Mouse (Mus musculus): Measurements from ENCODE around the gene Tcp11. TPM values are rescaled to one million over a fixed set of nuclear protein-coding genes. Genes with fewer than 3 reads are reported as not detected.

Tcp11 gene
- polyA plus RNA-seq, 1 experiment from 2014 or later: 0.18 TPM

- H3K27ac ChIP-seq (replicated peaks): no peak overlapping the region
- H3K4me2 ChIP-seq: no peak overlapping the region
- WGBS (ENCODE audit: insufficient replicate concordance): 68% methylated on average over 6 of the region's 6 CpGs
Measured at GRCm38 (mm10) chr17:28063163-28063562, 17.3 kb downstream of the Tcp11 start.

DNA sequence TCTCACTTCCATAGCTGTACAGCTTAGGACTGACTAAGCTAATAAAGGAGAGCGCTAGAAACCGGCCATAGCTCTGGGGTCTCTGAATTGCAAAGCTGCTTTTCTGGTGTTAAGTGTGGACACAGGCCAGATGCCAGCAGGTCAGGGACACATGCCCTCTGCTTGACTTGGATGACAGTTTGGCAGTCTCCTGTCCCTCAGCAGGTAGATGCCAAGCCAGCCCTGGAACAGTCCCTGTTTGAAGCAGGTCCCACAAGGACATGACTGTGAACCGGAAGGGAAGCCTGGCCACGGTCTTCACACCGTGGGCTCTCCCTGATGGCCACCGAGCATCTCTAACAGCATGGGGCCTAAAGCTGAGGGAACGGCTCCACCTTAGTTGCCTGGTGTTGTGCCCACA, 17.7 kb downstream of the Tcp11 start:
- Histone ChIP-seq H3K36me3 (replicated peaks) (0 out of 2 replicates have a peak, but pooled peaks cover 3% of the 10 kb centered on the region), H3K4me1 (replicated peaks) (no peaks in the 10 kb centered on the region), H3K27me3 (no peaks in the 10 kb centered on the region), H3K4me2 (no peak overlapping the region), H3K9me3 (replicated peaks) (no peaks in the 10 kb centered on the region), H3K4me3 (replicated peaks) (no peak overlapping the region), H3K9ac (no peak overlapping the region), H3K27ac (replicated peaks) (no peak overlapping the region)
- no peak for ATAC-seq (ENCODE audit: insufficient read depth)
- WGBS (ENCODE audit: insufficient replicate concordance): 80% methylated on average over 7 of the region's 7 CpGs

More at GRCm38 (mm10) chr17:28063163-28063562, 17.3 kb downstream of the Tcp11 start:
- Histone ChIP-seq H3K9me3 (replicated peaks) (no peaks in the 10 kb centered on the region), H3K27me3 (no peaks in the 10 kb centered on the region), H3K36me3 (replicated peaks) (0 out of 2 replicates have a peak, but pooled peaks cover 3% of the 10 kb centered on the region), H3K9ac (no peak overlapping the region), H3K4me1 (replicated peaks) (no peaks in the 10 kb centered on the region), H3K4me3 (replicated peaks) (no peak overlapping the region)
- ATAC-seq (ENCODE audit: insufficient read depth): no peak

DNA sequence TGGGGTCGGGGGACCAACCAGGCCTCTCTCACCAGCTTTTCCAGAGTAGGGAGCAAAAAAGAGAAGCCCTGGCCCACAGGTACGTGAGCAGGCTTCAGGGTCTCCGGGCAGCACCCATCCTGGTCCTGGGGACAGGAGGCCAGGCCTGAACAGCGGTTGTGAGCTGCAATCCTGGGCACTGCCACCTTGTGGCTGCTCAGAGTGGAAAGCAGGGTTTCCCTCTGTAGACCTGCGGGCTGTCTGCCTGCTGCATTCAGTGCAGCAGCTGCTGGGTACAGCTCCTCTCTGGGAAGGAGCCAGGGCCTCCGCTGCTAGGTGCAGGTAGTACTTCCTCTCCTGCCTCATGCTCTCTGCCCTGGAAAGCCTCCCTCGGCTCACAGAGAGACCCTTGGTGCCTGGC, 19.0 kb downstream of the Tcp11 start:
- no peak overlapping the region for H3K9ac ChIP-seq
- H3K4me2 ChIP-seq: no peak overlapping the region
- ATAC-seq (ENCODE audit: insufficient read depth): no peak
- 65% methylated on average over 7 of the region's 7 CpGs for WGBS (ENCODE audit: insufficient replicate concordance)
- H3K36me3 ChIP-seq (replicated peaks): 0 out of 2 replicates have a peak, but pooled peaks cover 5% of the 10 kb centered on the region
- no peaks in the 10 kb centered on the region for H3K4me1 ChIP-seq (replicated peaks)
- no peaks in the 10 kb centered on the region for H3K27me3 ChIP-seq
- no peaks in the 10 kb centered on the region for H3K9me3 ChIP-seq (replicated peaks)
- H3K4me3 ChIP-seq (replicated peaks): no peak overlapping the region
- no peak overlapping the region for H3K27ac ChIP-seq (replicated peaks)

GRCm38 (mm10) chr17:28060681-28061080, 19.8 kb downstream of the Tcp11 start:
- Histone ChIP-seq H3K9ac (no peak overlapping the region), H3K4me3 (replicated peaks) (no peak overlapping the region), H3K9me3 (replicated peaks) (no peaks in the 10 kb centered on the region), H3K4me2 (no peak overlapping the region), H3K36me3 (replicated peaks) (0 out of 2 replicates have a peak, but pooled peaks cover 5% of the 10 kb centered on the region), H3K27me3 (no peaks in the 10 kb centered on the region), H3K4me1 (replicated peaks) (no peaks in the 10 kb centered on the region), H3K27ac (replicated peaks) (no peak overlapping the region)
- WGBS (ENCODE audit: insufficient replicate concordance): 74% methylated on average over 11 of the region's 11 CpGs
- no peak for ATAC-seq (ENCODE audit: insufficient read depth)

DNA sequence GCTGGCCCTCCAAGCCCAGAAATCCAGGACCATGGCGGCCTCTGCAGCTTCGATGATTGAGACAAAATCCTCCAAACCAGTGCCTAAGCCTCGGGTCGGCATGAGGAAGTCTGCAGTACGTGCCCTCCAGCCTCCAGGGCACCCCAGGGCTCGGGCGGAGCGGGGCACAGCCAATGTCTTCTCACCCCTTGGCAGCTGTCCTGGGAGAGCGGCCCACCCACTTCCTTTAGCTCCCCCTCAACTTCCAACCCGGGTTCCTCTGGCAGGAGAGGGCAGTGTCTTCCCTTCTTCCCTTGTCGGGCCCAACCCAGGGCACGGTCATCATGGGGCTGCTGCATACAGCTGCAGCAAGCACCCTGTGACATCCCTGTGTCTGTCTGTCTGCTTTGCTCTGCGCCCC, 22.1 kb downstream of the Tcp11 start:
- no peak for ATAC-seq (ENCODE audit: insufficient read depth)
- 75% methylated on average over 13 of the region's 13 CpGs for WGBS (ENCODE audit: insufficient replicate concordance)
- Histone ChIP-seq H3K4me2 (no peak overlapping the region), H3K9me3 (replicated peaks) (no peaks in the 10 kb centered on the region), H3K4me3 (replicated peaks) (no peak overlapping the region), H3K27me3 (no peaks in the 10 kb centered on the region), H3K4me1 (replicated peaks) (no peaks in the 10 kb centered on the region), H3K36me3 (replicated peaks) (peaks cover 5% of the 10 kb centered on the region; the same call in 1 of the 2 replicates), H3K27ac (replicated peaks) (no peak overlapping the region), H3K9ac (no peak overlapping the region)

GRCm38 (mm10) chr17:28052293-28052863, 28.1 kb downstream of the Tcp11 start:
- Histone ChIP-seq H3K9ac (no peak overlapping the region), H3K27ac (replicated peaks) (no peak overlapping the region), H3K4me3 (replicated peaks) (no peak overlapping the region), H3K4me2 (no peak overlapping the region), H3K36me3 (replicated peaks) (peaks cover 20% of the 10 kb centered on the region), H3K27me3 (no peaks in the 10 kb centered on the region), H3K4me1 (replicated peaks) (no peaks in the 10 kb centered on the region), H3K9me3 (replicated peaks) (no peaks in the 10 kb centered on the region)
- no peak for ATAC-seq (ENCODE audit: insufficient read depth)
- 77% methylated on average over 21 of the region's 21 CpGs for WGBS (ENCODE audit: insufficient replicate concordance)

DNA sequence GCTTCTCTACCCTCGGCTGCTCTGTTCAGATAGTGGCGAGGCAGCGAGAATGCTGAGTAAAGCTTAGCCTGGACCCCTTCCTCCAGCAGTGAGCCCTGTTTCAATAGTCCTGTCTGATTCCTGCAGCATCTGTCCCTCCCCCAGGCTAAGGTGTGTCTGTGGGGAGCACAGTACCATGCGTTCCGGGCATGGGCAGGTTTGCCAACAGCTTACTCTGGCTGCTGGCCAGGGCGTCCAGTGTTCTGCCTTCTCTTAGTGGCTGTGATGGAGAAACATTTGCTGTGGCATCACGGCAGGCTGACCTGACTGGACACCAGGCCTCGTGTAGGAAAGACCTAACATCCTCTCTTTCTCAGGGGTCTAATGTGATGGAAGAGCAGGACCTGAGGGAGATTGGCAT, 30.2 kb downstream of the Tcp11 start:
- ATAC-seq (ENCODE audit: insufficient read depth): no peak
- 82% methylated on average over 8 of the region's 8 CpGs for WGBS (ENCODE audit: insufficient replicate concordance)

GRCm38 (mm10) chr17:28048425-28048824, 32.0 kb downstream of the Tcp11 start:
- whole genome bisulfite sequencing (ENCODE audit: insufficient replicate concordance): 57% methylated on average over 4 of the region's 4 CpGs
- H3K9ac ChIP-seq: no peak overlapping the region
- H3K4me2 ChIP-seq: no peak overlapping the region
- H3K4me3 ChIP-seq (replicated peaks): no peak overlapping the region
- peaks cover 17% of the 10 kb centered on the region; the same call in 1 of the 2 replicates for H3K36me3 ChIP-seq (replicated peaks)
- no peaks in the 10 kb centered on the region for H3K9me3 ChIP-seq (replicated peaks)
- no peak overlapping the region for H3K27ac ChIP-seq (replicated peaks)
- ATAC-seq (ENCODE audit: insufficient read depth): no peak
- no peaks in the 10 kb centered on the region for H3K4me1 ChIP-seq (replicated peaks)
- no peaks in the 10 kb centered on the region for H3K27me3 ChIP-seq

More for the DNA sequence above, 30.2 kb downstream of the Tcp11 start:
- H3K27me3 ChIP-seq: no peaks in the 10 kb centered on the region
- no peaks in the 10 kb centered on the region for H3K4me1 ChIP-seq (replicated peaks)
- no peak overlapping the region for H3K9ac ChIP-seq
- no peak overlapping the region for H3K4me2 ChIP-seq
- no peaks in the 10 kb centered on the region for H3K9me3 ChIP-seq (replicated peaks)
- H3K27ac ChIP-seq (replicated peaks): no peak overlapping the region
- H3K36me3 ChIP-seq (replicated peaks): peaks cover 17% of the 10 kb centered on the region
- no peak overlapping the region for H3K4me3 ChIP-seq (replicated peaks)

DNA sequence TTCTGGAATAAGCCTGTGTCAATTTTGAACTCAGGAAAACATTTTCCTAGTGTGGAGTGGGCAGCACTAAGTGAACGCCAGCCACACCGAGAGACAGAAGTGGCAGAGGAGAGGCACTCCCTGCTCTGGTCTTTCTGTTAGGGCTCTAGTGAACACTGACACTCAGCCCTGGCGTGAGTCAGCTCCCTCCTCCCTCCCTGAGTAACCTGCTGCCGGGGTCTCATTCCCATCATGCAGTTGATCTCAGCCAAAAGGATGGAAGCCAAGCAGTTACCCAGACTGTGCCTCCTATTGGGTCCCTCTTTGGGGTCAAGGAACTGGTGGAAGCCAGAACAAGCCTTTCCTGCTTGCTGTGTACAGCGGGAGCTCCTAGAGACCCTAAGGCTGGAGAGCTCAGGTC, 32.9 kb downstream of the Tcp11 start:
- no peak for ATAC-seq (ENCODE audit: insufficient read depth)
- no peak overlapping the region for H3K27ac ChIP-seq (replicated peaks)
- no peak overlapping the region for H3K4me3 ChIP-seq (replicated peaks)
- no peak overlapping the region for H3K4me2 ChIP-seq
- H3K4me1 ChIP-seq (replicated peaks): no peaks in the 10 kb centered on the region
- 62% methylated on average over 5 of the region's 5 CpGs for WGBS (ENCODE audit: insufficient replicate concordance)
- H3K27me3 ChIP-seq: no peaks in the 10 kb centered on the region
- H3K9ac ChIP-seq: no peak overlapping the region
- H3K36me3 ChIP-seq (replicated peaks): 0 out of 2 replicates have a peak, but pooled peaks cover 23% of the 10 kb centered on the region
- H3K9me3 ChIP-seq (replicated peaks): no peaks in the 10 kb centered on the region

GRCm38 (mm10) chr17:28047017-28047416, 33.4 kb downstream of the Tcp11 start:
- H3K27ac ChIP-seq (replicated peaks): no peak overlapping the region
- no peaks in the 10 kb centered on the region for H3K4me1 ChIP-seq (replicated peaks)
- no peak overlapping the region for H3K4me3 ChIP-seq (replicated peaks)
- no peak overlapping the region for H3K9ac ChIP-seq
- 0 out of 2 replicates have a peak, but pooled peaks cover 24% of the 10 kb centered on the region for H3K36me3 ChIP-seq (replicated peaks)
- no peaks in the 10 kb centered on the region for H3K9me3 ChIP-seq (replicated peaks)
- H3K4me2 ChIP-seq: no peak overlapping the region
- H3K27me3 ChIP-seq: no peaks in the 10 kb centered on the region
- ATAC-seq (ENCODE audit: insufficient read depth): no peak
- WGBS (ENCODE audit: insufficient replicate concordance): 75% methylated on average over 5 of the region's 5 CpGs

DNA sequence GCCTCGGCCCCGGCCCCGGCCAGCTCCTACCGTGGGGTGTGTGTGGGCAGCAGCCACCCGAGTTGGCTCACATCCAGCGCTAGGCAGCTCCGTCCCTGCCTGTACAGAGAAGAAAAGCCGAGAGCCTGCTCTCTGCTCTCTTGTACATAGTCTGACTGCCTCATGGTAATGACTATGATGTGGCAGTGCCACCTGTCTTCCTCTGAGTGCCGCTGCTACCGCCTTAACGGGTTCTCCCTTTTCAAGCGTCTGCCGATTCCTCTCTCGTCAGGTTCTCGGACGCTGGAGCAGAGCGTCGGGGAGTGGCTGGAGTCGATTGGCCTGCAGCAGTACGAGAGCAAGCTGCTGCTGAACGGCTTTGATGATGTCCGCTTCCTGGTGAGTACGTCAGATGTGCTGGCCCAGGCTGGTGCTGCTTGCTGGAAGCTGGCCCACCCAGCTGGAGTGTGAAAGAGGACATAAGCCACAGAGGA, 38.1 kb downstream of the Tcp11 start:
- 83% methylated on average over 23 of the region's 23 CpGs for WGBS (ENCODE audit: insufficient replicate concordance)
- Histone ChIP-seq H3K4me1 (replicated peaks) (no peaks in the 10 kb centered on the region), H3K9me3 (replicated peaks) (no peaks in the 10 kb centered on the region), H3K27ac (replicated peaks) (no peak overlapping the region), H3K36me3 (replicated peaks) (peaks cover 13% of the 10 kb centered on the region; the same call in 1 of the 2 replicates), H3K4me3 (replicated peaks) (no peak overlapping the region), H3K27me3 (no peaks in the 10 kb centered on the region), H3K9ac (no peak overlapping the region), H3K4me2 (no peak overlapping the region)
- no peak for ATAC-seq (ENCODE audit: insufficient read depth)

GRCm38 (mm10) chr17:28041298-28041697, 39.1 kb downstream of the Tcp11 start:
- ATAC-seq (ENCODE audit: insufficient read depth): no peak
- Histone ChIP-seq H3K36me3 (replicated peaks) (peaks cover 13% of the 10 kb centered on the region; the same call in 1 of the 2 replicates), H3K27me3 (no peaks in the 10 kb centered on the region), H3K9ac (no peak overlapping the region), H3K27ac (replicated peaks) (no peak overlapping the region), H3K9me3 (replicated peaks) (no peaks in the 10 kb centered on the region), H3K4me1 (replicated peaks) (no peaks in the 10 kb centered on the region), H3K4me3 (replicated peaks) (no peak overlapping the region), H3K4me2 (no peak overlapping the region)
- 83% methylated on average over 13 of the region's 13 CpGs for WGBS (ENCODE audit: insufficient replicate concordance)
